Mouse (Mus musculus) kidney, embryonic 16.5 days (tissue): ENCODE measurements around the gene Ergic1. TPM values are rescaled to one million over a fixed set of nuclear protein-coding genes. Genes with fewer than 3 reads are reported as not detected.

ENCODE experiments used
- ATAC-seq: fragments of 200-750 bp; cut with Nextera tagmentation; 2 replicates; pipeline ENCODE4 v1.8.0; 2017; ENCODE audit warnings: moderate TSS enrichment; ENCODE audit not compliant: low FRiP score, low TSS enrichment
- H3K27ac ChIP-seq: fragments of 300-500 bp; sonication (generic); 2 replicates; pipeline ENCODE4 v1.5.1; 2014; ENCODE audit warnings: low read length
- H3K27me3 ChIP-seq: fragments of 300-500 bp; sonication (generic); 2 replicates; pipeline ENCODE4 v1.6.1; 2014; ENCODE audit warnings: low read length, control low read depth, mixed read lengths; ENCODE audit not compliant: insufficient read depth
- H3K36me3 ChIP-seq: fragments of 300-500 bp; sonication (generic); 2 replicates; pipeline ENCODE4 v1.6.1; 2014; ENCODE audit warnings: low read length, control low read depth, mixed read lengths; ENCODE audit not compliant: insufficient read depth
- H3K4me1 ChIP-seq: fragments of 300-500 bp; sonication (generic); 2 replicates; pipeline ENCODE4 v1.6.1; 2014; ENCODE audit warnings: low read length, control low read depth, mixed read lengths; ENCODE audit not compliant: insufficient read depth
- H3K4me2 ChIP-seq: fragments of 300-500 bp; sonication (generic); replicated peaks from 2 replicates; pipeline ENCODE4 v1.6.1; 2014; ENCODE audit warnings: low read depth, low read length
- H3K4me3 ChIP-seq: fragments of 300-500 bp; sonication (generic); 2 replicates; pipeline ENCODE4 v1.5.1; 2014; ENCODE audit warnings: mild to moderate bottlenecking, low read length
- H3K9ac ChIP-seq: fragments of 300-500 bp; sonication (generic); replicated peaks from 2 replicates; pipeline ENCODE4 v1.6.1; 2014; ENCODE audit warnings: low read length
- H3K9me3 ChIP-seq: fragments of 300-500 bp; sonication (generic); 2 replicates; pipeline ENCODE4 v1.6.1; 2016; ENCODE audit warnings: low read length, control low read depth
- WGBS: fragments of 180-500 bp; shearing (Covaris S2); extraction: QIAGEN DNeasy Blood & Tissue Kit; methylation state at CpG from one replicate; pipeline ENCODE4 v1.1.7; 2014; 5-methylcytosine and 5-hydroxymethylcytosine counted together
- polyA plus RNA-seq: library from polyadenylated mRNA; unstranded; fragments of >200 nt; fragmentation: Nextera tagmentation; extraction: Ambion mirVana; gene quantifications from 2 replicates; pipeline ENCODE4 v1.2.1, GENCODE M21; 2015

The Ergic1 gene
- polyA plus RNA-seq, 1 experiment from 2014 or later: 131 TPM

GRCm38 (mm10) chr17:26677711-26678637, 116.7 kb downstream of the Ergic1 start:
- Histone ChIP-seq H3K9me3 (no peaks in the 10 kb centered on the region), H3K4me2 (peak overlapping the region; percentile 76; the same call in 1 of the 2 replicates), H3K4me3 (no peak overlapping the region), H3K27me3 (no peaks in the 10 kb centered on the region), H3K36me3 (no peaks in the 10 kb centered on the region), H3K27ac (peak overlapping the region; percentile 74; the same call in 1 of the 2 replicates), H3K9ac (no peak overlapping the region; the same call in 1 of the 2 replicates), H3K4me1 (peaks cover 15% of the 10 kb centered on the region)
- ATAC-seq: no peak
- 80% methylated on average over 7 of the region's 7 CpGs for WGBS

GRCm38 (mm10) chr17:26681276-26681675, 120.0 kb downstream of the Ergic1 start:
- 96% methylated on average over 6 of the region's 6 CpGs for WGBS

DNA sequence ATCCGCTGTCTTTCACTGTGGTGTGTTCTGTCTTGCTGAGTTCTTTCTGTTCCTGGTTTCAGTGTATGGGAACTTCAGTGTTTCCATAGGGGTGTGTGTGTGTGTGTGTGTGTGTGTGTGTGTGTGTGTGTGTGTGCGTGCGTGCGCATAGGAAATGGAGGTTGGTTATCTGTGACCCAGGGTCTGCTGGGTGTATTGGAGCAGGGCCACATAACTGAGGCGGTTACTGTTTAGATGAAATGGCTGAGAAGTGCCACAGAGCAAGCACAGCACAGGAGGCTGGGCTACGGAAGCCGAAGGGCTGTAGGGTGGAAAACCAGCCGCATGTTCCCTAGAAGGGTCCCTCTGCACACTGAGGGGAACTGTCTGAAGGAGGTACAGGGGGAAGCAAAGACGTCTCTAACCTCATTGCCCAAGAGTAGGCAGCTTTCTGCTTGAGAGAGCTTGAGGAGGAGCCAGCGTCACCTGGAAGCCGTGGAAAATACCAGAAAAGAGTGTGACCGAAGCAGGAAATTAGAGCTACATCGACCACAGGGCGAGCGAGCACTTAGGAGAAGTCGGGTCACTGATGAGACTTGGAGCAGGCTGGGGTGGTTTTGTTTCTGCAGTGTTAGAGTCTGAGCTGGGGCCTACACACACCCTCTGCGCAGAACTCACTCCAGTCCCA, 125.2 kb downstream of the Ergic1 start:
- whole genome bisulfite sequencing: 83% methylated on average over 17 of the region's 17 CpGs
- Histone ChIP-seq H3K9me3 (no peaks in the 10 kb centered on the region), H3K27ac (no peak overlapping the region), H3K4me1 (no peaks in the 10 kb centered on the region), H3K27me3 (no peaks in the 10 kb centered on the region), H3K4me3 (no peak overlapping the region), H3K9ac (no peak overlapping the region), H3K36me3 (peaks cover 9% of the 10 kb centered on the region; the same call in 1 of the 2 replicates), H3K4me2 (no peak overlapping the region)
- ATAC-seq: no peak

More at GRCm38 (mm10) chr17:26681276-26681675, 120.0 kb downstream of the Ergic1 start:
- Histone ChIP-seq H3K9ac (no peak overlapping the region), H3K27me3 (no peaks in the 10 kb centered on the region), H3K4me1 (peaks cover 11% of the 10 kb centered on the region), H3K4me3 (no peak overlapping the region), H3K27ac (no peak overlapping the region), H3K36me3 (peaks cover 9% of the 10 kb centered on the region; the same call in 1 of the 2 replicates), H3K4me2 (no peak overlapping the region), H3K9me3 (no peaks in the 10 kb centered on the region)
- ATAC-seq: no peak

DNA sequence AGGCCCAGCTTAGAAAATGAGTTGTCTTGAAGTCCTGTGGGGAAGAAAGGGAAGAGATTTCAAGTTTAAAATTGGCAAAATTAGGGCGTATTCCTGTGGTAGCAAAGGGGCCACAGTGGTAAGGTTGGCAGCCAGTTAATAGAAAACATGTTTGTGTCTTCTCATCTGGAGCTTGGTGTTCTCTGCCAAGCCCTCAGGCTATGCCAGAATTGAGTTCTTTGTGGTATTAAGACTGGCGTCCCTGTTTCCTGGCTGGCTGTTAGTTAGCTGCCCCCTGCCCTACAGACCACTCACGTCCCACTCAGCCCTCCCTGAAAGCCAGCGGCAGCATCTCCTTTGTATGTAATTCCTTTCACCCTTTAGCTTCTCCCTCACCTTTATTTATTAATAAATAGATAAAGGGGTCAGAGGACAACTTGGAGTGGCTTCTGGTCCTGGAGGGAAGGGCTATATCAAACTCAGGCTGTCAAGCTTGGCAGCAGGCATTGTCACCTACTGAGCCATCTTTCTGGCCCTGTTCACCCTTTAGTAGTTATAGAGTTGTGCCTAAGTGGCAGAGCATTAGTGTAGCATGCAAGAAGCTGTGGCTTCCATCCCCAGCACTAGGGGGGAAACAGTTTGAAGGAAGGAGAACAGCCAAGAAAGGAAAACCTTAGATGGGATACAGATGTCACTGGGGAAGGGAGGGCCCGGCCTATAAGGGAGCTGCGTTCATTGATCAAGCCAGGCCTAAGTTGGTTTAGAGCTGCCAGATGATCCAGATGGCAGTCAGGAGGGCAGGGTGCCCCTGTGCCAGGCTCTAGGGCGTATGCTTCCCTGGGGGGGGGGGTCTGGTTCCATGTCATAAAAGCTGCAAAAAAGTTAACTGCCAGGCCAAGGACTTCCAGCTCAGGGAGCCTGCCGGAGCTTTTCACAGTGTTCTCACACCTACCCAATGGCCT, 127.8 kb downstream of the Ergic1 start:
- 78% methylated on average over 8 of the region's 8 CpGs for WGBS
- H3K36me3 ChIP-seq: peaks cover 8% of the 10 kb centered on the region; the same call in 1 of the 2 replicates
- H3K4me2 ChIP-seq: no peak overlapping the region
- no peaks in the 10 kb centered on the region for H3K9me3 ChIP-seq
- H3K4me3 ChIP-seq: no peak overlapping the region
- H3K27me3 ChIP-seq: no peaks in the 10 kb centered on the region
- H3K27ac ChIP-seq: no peak overlapping the region
- no peaks in the 10 kb centered on the region; the same call in 1 of the 2 replicates for H3K4me1 ChIP-seq
- H3K9ac ChIP-seq: no peak overlapping the region
- no peak for ATAC-seq

DNA sequence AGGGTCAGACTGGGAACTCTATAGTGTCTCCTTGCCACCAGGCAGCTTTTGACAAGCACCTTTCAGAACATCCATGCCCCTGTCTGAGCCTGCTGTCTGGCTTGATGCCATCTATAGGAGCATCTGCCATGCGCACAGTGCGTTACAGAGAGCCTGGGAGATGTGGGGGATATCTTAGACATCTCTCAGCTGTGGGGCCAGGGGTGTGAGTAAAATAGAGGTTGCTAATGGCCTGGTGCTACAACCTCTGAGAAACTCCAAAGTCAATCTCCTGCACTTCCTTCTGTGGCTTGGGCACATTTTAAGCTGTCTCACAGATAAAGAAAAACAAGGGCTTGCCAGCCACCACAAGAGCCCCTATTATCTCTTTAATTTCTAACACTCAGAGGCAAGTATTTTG, 128.5 kb downstream of the Ergic1 start:
- Histone ChIP-seq H3K27me3 (no peaks in the 10 kb centered on the region), H3K9ac (no peak overlapping the region), H3K4me1 (no peaks in the 10 kb centered on the region; the same call in 1 of the 2 replicates), H3K36me3 (peaks cover under 1% of the 10 kb centered on the region; the same call in 1 of the 2 replicates), H3K4me2 (no peak overlapping the region), H3K27ac (no peak overlapping the region), H3K4me3 (no peak overlapping the region), H3K9me3 (no peaks in the 10 kb centered on the region)
- no peak for ATAC-seq
- 89% methylated on average over 2 of the region's 2 CpGs for WGBS

DNA sequence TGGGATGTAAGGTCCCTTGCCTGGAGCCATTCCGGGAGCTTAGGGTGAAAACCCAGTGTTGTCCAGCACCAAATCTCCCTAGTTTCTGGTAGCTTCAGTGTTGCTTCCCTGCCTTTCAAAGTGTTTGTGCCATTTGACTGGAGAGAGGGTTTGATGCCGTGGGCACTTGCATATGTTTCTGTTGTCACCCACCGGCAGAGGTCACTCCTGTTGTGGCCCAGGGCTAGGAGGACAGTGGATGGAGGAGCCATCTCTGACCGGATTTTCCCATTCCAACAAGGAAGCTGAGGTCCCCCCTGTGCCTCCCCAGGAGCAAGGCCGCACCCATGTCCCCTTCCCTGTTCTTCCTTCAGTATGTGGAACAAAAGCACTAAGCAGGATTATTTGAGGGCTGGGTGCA, 128.9 kb downstream of the Ergic1 start:
- no peak overlapping the region for H3K4me3 ChIP-seq
- no peak overlapping the region for H3K27ac ChIP-seq
- 84% methylated on average over 5 of the region's 5 CpGs for WGBS
- H3K4me2 ChIP-seq: no peak overlapping the region
- no peaks in the 10 kb centered on the region for H3K27me3 ChIP-seq
- no peaks in the 10 kb centered on the region for H3K36me3 ChIP-seq
- H3K4me1 ChIP-seq: no peaks in the 10 kb centered on the region; the same call in 1 of the 2 replicates
- H3K9me3 ChIP-seq: no peaks in the 10 kb centered on the region
- H3K9ac ChIP-seq: no peak overlapping the region
- ATAC-seq: no peak

GRCm38 (mm10) chr17:26691110-26691509, 129.8 kb downstream of the Ergic1 start:
- no peak overlapping the region for H3K27ac ChIP-seq
- no peak overlapping the region for H3K4me2 ChIP-seq
- H3K36me3 ChIP-seq: no peaks in the 10 kb centered on the region
- no peak for ATAC-seq
- no peaks in the 10 kb centered on the region for H3K9me3 ChIP-seq
- no peak overlapping the region for H3K4me3 ChIP-seq
- no peaks in the 10 kb centered on the region for H3K27me3 ChIP-seq
- no peak overlapping the region for H3K9ac ChIP-seq
- H3K4me1 ChIP-seq: no peaks in the 10 kb centered on the region; the same call in 1 of the 2 replicates
- WGBS: 85% methylated on average over 7 of the region's 7 CpGs

DNA sequence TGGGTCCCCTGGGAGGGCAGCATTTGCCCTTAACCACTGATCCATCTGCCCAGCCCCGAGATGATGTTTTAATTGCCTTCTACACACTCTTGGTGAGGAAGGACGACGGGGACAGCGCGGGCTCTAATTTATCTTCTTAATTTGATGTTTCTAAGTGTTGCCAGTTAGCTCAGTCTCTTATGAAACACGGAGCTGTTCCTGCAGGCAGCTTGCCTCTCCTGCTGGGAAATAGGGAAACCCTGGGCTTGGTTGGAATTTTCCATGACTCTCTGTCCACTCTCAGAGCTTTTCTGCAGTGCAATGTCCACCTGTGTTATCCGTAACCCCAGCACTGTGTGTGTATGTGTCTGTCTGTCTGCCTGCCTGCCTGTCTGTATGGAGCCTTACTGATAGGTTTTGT, 132.1 kb downstream of the Ergic1 start:
- WGBS: 50% methylated on average over 7 of the region's 7 CpGs
- H3K36me3 ChIP-seq: peaks cover 12% of the 10 kb centered on the region; the same call in 1 of the 2 replicates
- no peak overlapping the region for H3K4me3 ChIP-seq
- H3K27me3 ChIP-seq: no peaks in the 10 kb centered on the region
- no peak overlapping the region for H3K4me2 ChIP-seq
- ATAC-seq: no peak
- H3K9ac ChIP-seq: no peak overlapping the region
- H3K27ac ChIP-seq: no peak overlapping the region
- H3K4me1 ChIP-seq: no peaks in the 10 kb centered on the region; the same call in 1 of the 2 replicates
- H3K9me3 ChIP-seq: no peaks in the 10 kb centered on the region

GRCm38 (mm10) chr17:26694171-26694570, 132.9 kb downstream of the Ergic1 start:
- ATAC-seq: no peak
- no peak overlapping the region for H3K27ac ChIP-seq
- H3K4me2 ChIP-seq: no peak overlapping the region
- H3K4me3 ChIP-seq: no peak overlapping the region
- no peak overlapping the region for H3K9ac ChIP-seq
- peaks cover 18% of the 10 kb centered on the region for H3K36me3 ChIP-seq
- no peaks in the 10 kb centered on the region for H3K27me3 ChIP-seq
- WGBS: 47% methylated on average over 7 of the region's 7 CpGs
- no peaks in the 10 kb centered on the region; the same call in 1 of the 2 replicates for H3K4me1 ChIP-seq
- H3K9me3 ChIP-seq: no peaks in the 10 kb centered on the region
